Mouse (Mus musculus): ENCODE measurements at regions not wholly inside any gene's neighbourhood (a gene's known extent, or its start where the extent isn't known, plus 50 kb on each side); places are given as distances from the start of the nearest gene placed in this dataset.

DNA sequence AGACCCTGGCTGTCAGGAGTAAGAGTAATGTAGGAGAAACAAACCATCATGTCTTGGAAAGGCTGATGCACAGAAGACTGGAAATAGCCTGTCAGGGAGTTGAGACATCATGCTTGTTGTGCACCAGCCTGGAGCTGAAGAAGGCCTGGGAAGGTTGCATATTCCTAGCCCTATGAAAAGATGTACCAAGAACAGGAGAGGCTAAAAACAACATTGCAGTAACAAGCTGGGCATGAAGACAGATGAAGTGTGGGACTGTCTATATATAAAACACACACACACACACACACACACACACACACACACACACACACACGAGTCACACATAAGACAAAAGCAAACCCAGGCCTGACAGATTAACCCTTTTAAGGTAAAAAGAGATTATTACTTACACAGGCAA, 185.1 kb upstream of the Tmem72 start:
- no peak for DNase-seq (ENCODE audit: low spot score)

DNA sequence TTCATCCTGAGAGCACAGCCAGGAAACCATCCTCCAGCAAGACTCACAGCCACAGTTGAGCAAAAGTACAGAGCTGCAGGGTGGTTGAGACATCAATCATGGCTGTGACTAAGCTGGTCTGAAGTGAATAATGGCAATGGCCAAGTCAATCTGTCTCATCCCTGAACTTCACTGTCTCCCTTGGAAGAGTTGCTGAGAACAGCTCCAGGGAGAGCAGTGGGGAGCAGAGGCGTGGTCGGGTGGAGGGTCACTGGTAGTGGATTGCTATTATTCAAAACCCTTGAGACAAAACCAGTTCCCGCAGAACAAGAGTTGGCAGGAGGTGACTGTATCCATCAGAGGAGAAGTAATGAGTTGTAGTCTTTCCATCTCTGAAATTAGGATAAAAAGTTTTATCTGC, 185.7 kb upstream of the Tmem72 start:
- DNase-seq (ENCODE audit: low spot score), result no peak

DNA sequence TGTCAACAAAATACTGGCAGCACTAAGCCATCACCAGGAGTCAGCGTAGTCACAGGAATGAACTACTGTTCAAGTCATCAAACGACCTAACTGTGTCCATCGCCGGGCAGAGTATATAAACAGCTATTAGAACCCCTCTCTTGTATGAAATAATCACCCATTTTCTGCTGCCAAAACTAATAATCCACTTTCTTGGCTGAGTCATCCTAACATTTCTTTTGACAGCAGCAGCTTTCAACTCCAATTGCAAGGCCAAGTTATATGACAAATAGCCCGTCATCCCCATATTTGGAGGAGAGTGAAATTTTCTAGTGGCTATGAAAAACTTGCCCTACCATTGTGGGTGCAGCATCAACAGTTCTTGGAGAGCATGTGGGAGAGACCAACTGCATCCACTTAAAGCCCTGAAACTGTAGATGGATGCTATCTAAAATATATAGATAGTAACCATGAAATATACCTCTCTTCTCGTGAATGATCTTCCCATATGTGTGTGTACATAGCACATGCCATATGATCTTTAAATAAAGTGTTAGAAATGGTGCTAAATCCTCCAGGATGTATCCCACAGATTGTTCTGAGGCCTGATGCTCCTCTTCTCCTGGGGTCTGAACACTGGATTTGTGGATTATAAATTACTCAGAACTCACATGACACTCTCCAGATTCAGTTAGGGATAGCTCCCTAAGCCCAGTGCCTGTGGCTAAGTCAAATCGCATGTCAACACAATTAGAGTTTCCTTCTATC, 189.9 kb upstream of the Tmem72 start:
- no peak for DNase-seq (ENCODE audit: low spot score)

DNA sequence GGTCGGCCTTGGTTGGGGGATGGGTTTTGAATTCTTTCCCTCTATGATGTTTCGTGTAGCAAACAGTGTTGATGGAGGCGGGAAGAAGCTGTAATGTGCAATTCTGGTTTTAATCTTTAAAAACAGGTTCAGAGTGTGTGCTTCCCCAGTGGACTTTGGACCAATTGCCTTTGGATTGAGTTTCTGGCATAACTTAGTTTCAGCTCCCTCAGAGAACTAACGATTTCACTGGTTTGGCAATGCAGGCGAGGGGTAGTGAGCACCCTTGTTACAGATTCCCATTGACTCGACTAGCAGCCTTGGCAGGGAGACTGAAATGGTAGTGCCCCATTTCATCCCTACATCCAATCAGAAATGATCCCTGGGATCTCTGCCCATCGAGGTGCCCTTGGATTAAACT, 193.9 kb upstream of the Tmem72 start:
- no peak for DNase-seq (ENCODE audit: low spot score)

DNA sequence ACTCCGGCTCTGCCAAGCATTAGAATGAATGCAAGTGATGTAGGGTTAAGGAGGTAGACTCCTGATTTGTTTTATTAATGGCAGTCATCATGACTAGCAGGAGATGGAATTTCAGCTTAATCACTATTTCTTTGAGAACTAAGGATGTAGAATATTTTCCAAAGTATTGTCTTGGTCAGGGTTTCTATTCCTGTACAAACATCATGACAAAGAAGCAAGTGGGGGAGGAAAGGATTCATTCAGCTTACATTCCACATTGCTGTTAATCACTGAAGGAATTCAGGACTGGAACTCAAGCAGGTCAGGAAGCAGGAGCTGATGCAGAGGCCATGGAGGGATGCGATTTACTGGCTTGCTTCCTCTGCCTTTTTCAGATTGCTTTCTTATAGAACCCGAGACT, 195.4 kb upstream of the Tmem72 start:
- DNase-seq (ENCODE audit: low spot score), result no peak

DNA sequence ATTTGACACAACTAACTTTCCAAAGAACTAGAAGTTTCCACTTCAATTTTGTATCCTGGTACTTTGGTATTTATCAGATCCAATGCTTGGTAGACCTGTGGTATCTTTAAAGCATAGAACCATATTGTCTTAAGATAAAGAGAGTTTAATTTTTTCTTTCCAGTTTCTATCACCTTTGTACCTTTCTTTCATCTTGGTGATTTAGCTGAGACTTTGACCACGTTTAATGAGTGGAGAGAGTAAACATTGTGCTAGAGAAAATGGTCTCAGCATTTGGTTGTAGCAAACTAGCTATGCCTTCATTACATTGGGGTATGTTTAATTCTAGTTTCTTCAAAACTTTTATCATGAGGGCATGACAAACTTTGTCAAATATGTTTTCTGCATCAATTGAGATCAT, 197.4 kb upstream of the Tmem72 start:
- no peak for DNase-seq (ENCODE audit: low spot score)

DNA sequence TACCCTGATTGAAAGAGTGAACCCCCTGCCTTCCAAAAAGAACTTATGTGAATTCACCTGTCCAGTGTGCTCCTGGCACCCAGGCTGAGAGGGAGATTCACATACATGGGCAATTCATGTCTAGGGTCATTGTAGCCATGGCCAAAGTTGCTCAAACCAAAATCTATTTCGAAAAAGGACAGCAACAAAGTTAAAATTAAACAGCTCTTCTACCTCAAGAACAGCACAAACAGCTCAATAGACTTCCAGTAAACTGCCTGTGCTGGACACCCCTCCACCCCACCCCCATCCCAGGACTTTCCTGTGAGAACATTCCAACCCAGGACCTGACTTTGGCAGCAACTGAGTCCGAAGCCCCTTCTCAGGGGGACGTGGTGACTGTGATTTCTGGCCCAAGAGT, 218.3 kb upstream of the Tmem72 start:
- DNase-seq (ENCODE audit: low spot score), result no peak

DNA sequence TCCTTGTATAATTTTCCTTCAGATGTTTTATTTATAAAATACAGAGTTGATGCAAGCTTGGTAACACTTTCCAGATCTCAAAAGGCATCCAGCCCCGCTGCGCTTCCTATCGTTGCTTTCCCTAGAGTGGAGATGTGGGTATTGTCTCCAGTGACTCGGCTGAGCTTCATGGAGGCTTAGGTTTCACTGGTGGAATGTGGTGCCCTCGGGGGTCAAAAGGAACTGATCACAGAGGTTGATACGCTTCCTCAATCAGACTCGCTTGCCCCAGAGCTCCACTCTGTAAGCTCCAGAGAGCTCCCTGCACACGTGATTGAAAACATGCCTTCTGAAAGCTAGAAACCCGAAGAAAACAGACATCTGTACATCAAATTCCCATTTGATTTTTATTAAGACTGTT, 224.9 kb upstream of the Tmem72 start:
- no peak for DNase-seq (ENCODE audit: low spot score)

DNA sequence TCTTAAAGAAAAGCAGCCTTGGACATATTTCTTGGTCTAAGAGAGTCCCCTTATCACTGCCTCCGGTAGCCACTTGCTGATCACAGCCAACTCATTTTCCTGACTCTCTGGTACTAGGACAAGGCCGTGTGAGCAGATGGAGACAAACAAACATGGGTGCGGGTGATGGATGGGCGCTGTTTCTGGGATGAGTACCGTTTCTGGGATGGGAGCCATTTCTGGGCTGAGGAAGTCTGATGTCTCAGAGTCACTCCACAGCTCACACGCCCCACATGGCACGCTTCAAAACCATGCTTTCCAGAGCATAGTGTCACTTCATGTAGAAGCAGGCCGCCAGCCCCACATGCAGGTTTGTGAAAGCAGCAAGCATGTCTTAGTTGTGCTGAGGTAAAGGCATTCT, 225.6 kb upstream of the Cxcl12 start:
- DNase-seq (ENCODE audit: low spot score), result no peak

DNA sequence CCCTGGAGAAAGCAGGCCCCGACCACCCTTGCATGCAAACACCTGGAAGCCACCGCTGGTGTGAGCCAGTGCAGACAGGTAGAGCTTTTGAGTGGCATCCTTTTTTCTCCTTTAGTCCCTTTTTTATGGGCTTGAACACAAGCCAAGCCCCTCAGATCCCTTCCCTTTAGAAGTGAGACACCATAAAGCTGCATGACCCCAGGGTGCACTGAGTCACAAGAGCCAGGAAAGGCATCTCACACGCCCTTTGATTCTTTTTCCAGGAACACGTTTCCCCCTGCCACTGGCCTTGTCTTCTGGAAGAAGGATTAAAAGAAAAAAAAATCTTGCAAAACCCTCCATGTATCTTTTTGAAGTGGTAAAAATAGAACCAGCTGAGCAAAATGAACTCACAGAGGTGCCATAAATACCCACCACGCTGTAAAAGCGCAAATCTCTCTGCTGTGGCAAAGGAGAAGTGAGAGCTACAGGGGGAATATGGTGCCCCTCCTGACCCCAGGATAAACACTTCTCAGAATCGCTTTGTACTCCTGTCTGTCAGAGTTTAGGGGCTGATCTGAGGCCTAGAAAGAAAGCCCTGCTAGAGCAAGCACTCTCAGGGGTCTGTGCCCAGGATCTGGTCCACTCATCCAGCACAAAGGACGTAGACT, 222.1 kb upstream of the Cxcl12 start:
- no peak for DNase-seq (ENCODE audit: low spot score)

DNA sequence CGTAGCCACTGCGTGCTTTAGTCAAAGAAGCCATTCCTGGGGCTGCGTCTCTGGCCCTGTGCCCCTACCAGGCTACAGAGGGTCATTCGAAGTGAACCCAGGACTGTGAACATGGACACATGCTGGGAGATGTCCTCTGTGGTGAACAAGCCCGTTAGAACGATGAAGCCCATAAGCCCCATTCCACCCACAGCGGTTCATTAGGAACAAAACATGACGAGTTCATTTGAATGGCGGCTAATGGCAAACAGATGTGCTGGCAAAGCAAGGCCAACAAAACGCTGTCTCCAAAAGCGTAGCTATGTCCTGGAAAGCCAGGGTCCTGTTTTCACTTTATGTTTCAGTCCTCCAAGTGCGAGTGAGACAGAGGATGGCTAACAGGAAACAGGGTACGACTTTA, 208.7 kb upstream of the Cxcl12 start:
- DNase-seq (ENCODE audit: low spot score), result no peak

DNA sequence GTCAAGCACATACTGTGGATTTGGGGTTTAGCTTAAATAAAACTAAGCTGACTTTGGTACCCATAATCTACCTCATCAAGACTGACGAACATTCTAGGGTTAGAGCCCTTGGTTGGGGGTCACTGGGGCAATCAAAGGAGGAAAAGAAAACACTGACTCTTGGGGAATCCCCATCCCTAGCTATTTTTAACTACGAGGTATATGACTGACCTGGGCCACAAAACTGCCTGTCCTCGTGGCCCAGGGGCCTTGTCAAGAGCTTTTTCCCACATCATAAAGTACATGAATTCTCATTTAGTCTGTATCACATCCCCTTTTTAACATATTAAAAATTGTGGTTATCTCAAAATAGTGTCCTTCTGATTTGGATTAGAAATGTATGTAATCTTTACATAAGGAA, 207.7 kb upstream of the Cxcl12 start:
- DNase-seq (ENCODE audit: low spot score), result no peak

DNA sequence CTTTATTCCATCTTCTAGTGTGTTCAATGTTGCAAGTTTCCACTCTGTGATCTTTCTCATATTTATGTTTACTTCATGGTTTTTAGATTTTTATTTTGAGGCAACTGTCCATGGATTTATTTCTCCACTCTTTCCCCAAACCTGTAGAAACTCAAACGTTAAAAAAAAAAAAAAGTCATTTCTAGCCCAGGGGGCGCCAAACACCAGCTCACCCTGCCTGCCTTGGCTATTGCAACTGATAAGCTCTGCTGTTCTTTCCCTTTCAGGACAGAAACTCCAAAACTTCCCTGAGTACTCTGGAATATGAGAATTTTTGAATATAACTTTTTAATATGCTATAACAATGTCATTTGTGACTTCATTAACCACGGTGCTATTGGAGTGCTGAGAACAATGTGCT, 201.9 kb upstream of the Cxcl12 start:
- DNase-seq (ENCODE audit: low spot score), result no peak

DNA sequence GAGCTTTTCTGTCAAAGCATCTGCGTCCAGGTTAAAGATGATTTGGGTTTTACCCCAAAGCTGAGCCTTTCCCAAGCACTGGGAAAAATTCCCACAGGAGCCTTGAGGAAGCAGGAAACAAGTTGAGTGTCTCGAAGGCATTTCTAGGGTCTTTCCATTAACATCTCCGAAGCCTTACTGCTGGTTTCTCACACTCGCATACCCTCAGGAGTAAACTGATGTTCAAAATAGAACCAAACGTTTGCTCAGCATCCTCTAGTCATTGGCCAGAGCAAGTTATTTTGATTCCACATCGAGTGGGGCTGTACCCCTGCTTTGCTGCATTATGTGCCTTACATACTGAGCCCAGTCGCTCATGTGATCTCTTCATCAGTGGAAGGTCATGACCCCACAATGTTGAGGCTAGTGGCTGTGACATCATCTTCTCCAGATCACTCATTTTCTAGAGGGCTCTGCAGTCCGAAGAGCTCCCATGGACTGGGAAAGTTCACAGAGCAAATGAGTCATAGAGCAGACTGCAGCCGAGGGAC, 198.9 kb upstream of the Cxcl12 start:
- no peak for DNase-seq (ENCODE audit: low spot score)

DNA sequence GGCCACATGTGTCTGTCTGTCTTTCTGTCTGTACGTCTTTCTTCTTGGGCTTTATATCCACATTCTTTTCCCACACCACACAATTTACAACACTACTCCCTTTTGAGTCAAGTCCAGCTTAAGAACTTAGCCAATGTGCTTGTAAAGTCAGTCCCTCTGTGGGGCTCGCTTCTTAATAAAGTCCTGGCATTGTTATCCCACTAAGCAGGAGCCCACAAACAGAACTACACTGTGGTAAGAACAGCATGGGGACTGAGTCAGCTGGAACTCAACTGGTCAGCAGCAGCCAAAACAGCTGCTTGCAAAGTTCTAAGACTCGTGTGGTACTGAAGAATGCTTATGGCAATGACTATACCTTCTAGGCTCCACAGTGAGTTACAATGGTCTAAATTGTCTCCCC, 193.5 kb upstream of the Cxcl12 start:
- no peak for DNase-seq (ENCODE audit: low spot score)

DNA sequence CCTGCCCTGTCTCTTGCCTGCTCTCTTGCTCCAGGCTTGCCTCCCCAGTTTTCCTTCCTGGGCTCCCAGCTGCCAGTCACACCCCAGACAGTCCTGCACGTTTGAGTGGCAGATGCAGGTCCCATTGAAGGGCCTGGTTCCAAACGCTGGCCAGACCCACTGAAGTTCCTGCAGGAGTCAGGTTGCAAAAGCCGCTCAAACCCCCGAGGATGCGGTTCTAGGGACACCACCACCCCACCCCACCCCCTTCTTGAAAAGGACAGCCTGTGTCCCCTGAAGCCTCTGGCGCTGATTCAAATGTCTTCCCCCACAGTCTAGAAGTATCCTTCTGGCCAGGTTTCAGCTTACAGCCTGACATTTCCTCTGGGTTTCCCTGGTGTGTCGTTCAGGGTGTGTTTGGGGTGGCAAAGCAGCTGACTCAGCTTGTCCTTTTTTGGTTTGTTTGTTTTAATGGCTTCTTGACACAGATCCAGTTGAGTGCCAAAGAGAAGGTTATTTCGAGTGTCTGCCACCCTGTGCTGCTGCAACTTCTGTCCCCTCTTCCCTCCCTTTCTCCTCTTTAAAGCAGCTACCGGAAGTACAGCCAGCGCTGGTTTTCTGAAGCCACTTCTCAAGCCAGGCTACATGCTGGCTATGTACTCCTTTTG, 187.9 kb upstream of the Cxcl12 start:
- DNase-seq (ENCODE audit: low spot score), result no peak

DNA sequence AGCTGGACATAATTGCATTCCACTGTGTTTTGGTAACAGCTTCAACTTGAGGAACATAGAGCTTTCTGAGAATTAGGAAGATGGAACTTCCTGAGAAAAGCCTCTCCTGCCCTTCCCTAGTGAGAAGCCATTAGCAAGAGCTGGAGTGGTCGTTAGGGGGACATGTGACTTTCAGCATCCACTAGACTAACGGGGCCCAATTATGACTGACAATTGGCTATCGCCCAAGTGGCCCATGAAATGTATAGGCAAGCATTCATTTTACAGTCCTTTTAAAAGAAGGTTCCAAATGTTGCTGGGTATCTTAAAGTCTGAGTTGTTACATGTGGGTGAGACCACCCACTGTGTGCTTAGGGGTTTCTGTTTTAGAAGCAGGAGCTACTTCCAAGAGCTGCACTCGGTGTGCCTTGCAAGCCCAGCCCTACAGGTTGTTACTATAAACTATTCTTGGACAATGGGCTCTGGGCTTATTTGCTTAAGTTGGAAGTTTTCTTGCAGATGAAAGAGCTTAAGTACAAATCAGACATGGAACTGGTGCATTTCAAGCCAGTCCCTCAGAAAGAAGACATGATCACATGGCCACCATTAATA, 183.1 kb upstream of the Cxcl12 start:
- DNase-seq (ENCODE audit: low spot score), result no peak

DNA sequence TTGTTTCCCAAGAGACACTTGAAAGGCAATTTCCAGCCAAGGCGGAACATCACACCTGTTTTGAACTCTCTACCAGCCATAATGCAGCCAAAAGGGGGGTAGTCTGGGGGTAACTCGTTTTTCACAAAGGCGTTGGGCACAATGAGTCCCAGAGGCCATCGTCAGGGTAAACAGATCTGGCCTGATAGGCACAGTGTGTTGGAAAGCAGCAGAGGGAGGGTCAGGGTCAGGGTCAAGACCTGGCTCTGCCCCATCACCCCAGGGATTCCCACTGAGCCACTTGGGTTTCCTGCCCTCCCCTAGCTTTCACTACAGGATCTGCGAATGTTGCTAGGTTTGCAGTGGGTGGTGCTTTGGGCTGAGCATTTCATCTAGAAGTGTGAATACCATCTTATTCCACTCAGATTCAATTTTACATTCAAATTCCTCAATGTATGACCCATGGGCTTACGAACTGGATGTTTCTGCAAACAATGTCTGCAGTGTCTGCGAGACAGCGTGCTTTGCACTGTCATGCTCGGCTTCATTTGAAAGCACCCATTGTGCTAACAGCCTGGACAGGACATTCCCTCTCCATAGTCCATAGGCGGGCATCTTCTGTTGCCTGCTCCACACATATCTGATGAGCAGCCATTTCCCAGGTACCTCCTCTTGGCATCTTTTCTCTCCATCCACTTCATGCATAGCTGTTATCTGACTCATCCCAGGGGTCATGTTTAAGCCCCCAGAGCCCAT, 181.9 kb upstream of the Cxcl12 start:
- no peak for DNase-seq (ENCODE audit: low spot score)

DNA sequence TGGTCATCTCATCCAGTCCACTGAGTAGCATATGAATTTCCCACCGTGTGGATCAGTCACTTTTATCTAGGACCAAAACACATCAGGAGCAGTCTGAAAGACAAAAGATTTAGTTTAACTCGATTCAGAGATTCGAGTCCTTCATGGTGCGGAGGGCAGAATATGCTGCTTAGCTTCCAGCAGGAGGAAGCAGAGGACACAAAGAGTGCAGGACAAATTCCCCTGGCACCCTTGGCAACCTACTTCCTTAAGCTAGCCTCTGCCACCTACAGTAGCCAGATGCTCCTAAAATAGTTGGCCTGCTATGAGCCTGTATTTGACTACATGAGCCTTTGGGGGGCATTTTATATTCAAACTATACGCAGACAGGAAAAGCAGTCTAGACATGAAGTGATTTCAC, 181.1 kb upstream of the Cxcl12 start:
- no peak for DNase-seq (ENCODE audit: low spot score)

DNA sequence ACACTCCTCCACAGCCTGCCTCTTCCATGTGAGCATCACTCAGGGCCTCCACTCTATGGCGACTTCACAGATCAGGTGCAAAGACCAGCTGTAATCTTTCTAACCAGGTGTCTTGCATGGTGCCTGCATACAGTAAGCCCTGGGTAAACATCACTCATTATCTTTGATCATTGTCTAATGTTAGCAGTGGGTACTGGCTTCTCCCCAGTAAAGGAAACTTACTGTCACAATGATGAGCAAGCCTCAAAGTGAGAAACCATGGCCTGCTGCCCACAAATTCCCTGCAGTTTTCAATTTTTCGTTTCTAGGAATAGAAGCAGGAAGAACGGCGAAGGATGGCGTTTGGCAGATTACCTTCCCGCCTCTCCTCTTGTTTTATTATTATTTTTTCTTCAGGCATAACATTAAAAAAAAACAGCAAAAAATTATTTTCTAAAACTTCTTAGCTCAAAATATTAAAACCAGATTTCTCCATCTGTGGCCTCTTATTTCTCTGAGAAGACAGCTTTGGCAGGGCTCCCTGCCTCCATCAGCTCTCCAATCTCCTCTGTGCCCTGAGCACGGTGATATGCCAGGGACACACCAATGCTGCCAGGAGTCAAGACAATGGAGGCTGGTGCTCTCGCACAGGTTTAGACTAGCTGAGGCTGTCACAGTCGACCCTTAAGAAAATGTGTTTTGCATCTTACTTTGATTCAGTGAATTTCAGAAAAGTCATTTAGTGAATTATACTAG, 169.2 kb upstream of the Cxcl12 start:
- DNase-seq (ENCODE audit: low spot score), result no peak

DNA sequence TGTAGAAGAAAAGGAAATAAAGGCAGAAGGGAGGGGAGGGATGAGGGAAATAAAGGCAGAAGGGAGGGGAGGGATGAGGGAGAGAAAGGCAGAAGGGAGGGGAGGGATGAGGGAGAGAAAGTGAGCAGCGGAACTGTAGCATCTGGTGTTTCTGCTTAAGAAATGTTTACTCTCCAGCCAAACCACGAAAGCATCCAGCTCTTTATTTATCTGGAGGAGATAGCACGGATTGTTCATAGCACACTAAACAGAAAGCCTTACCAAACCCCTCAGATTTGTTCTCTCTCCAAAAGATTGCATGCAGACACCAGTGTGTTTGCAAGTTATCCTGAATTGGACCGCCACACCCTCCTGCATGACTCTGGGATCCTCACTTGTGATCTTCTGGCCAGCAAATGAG, 168.4 kb upstream of the Cxcl12 start:
- DNase-seq (ENCODE audit: low spot score), result no peak
